ENCODE assay signal across 8 mouse cellular contexts in the genomic region with DNA sequence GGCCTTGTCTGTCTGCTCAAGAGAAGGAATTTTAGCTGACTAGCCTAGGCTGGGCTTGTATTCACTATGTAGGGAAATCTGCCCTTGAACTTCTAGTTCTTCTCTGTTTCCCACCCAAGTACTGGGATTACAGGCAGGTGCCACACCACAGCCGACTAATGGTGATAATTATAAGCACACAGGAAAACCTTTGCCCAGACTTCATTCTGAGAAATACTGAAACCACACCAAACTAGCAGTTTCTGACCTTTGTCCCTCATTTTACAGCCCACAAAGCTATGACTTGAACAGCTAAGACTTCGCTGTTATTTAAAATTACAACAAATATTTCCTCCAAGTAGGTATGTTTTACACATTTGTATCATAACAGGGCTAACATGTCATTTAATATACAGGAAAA.
DNase-seq lines count a peak whose midpoint lies in the region; ATAC-seq and TF ChIP-seq lines count a peak whose summit lies in the region.

No protein-coding gene starts in this region.

- no peaks in the 10 kb centered on the region for H3K27me3 ChIP-seq in heart, adult 2 months (ENCODE audit: control insufficient read depth, insufficient read depth, low read length)
- H3K27me3 ChIP-seq in hindbrain, embryonic 14.5 days (ENCODE audit: control insufficient read depth, insufficient read depth, low read length): no peaks in the 10 kb centered on the region
- no peaks in the 10 kb centered on the region for H3K27me3 ChIP-seq in liver, embryonic 15.5 days

- peak overlapping the region; percentile 100 for H3K27ac ChIP-seq in heart, adult 2 months
- H3K27ac ChIP-seq in hindbrain, embryonic 14.5 days: peak overlapping the region; percentile 94
- H3K27ac ChIP-seq in liver, embryonic 15.5 days (replicated peaks): no peak overlapping the region; the same call in 1 of the 2 replicates

- H3K36me3 ChIP-seq in heart, adult 2 months (ENCODE audit: control insufficient read depth, insufficient read depth, low read length): no peaks in the 10 kb centered on the region
- no peaks in the 10 kb centered on the region for H3K36me3 ChIP-seq in hindbrain, embryonic 14.5 days (replicated peaks; ENCODE audit: control insufficient read depth, insufficient read depth)
- H3K36me3 ChIP-seq in liver, embryonic 15.5 days (replicated peaks): no peaks in the 10 kb centered on the region

- TF ChIP-seq EP300 in heart, adult 2 months (IDR thresholded peaks at IDR 0.05; ENCODE audit: insufficient read depth, low read depth, low read length): no peak

- H3K4me2 ChIP-seq in hindbrain, embryonic 14.5 days (replicated peaks): peak overlapping the region; percentile 67
- H3K4me2 ChIP-seq in liver, embryonic 15.5 days: peak overlapping the region; percentile 91

- H3K9me3 ChIP-seq in hindbrain, embryonic 14.5 days (ENCODE audit: control insufficient read depth, low read length): no peaks in the 10 kb centered on the region
- no peaks in the 10 kb centered on the region for H3K9me3 ChIP-seq in liver, embryonic 15.5 days (replicated peaks)

- no peaks in the 10 kb centered on the region for H3K79me2 ChIP-seq in heart, adult 2 months (replicated peaks; ENCODE audit: control insufficient read depth, insufficient read depth, low read length)

- 14% methylated on average over 2 of the region's 2 CpGs for WGBS in heart, adult 2 months
- 28% methylated on average over 2 of the region's 2 CpGs for WGBS in hindbrain, embryonic 14.5 days
- WGBS in liver, embryonic 15.5 days (ENCODE audit: insufficient replicate concordance): 24% methylated on average over 2 of the region's 2 CpGs

- no peak for ATAC-seq in hindbrain, embryonic 14.5 days (ENCODE audit: low FRiP score)
- no peak for ATAC-seq in liver, embryonic 15.5 days (ENCODE audit: insufficient read depth)

- no peak for TF ChIP-seq POLR2A in heart, adult 2 months (IDR thresholded peaks at IDR 0.05; ENCODE audit: insufficient read depth, low read depth, low read length)
- TF ChIP-seq POLR2A in brain, embryonic 14.5 days (IDR thresholded peaks at IDR 0.05; ENCODE audit: borderline replicate concordance, extremely low read depth, insufficient read depth, insufficient read length, poor library complexity, severe bottlenecking): no peak

- intact Hi-C loops in heart, adult 2 months (cut with DNase I): loop anchor here (5.0 to 10.0 kb wide), 5 partner anchors 110 to 1592 kb away; a partner anchor contains a TSS
- intact Hi-C loops in heart, postnatal 25 days (cut with DNase I): loop anchor here (5.0 kb wide), 2 partner anchors 205 to 230 kb away; no protein-coding TSS in a partner anchor

- DNase-seq in heart, adult 2 months: no peak
- DNase-seq in heart, postnatal 25 days (ENCODE audit: low spot score): no peak
- DNase-seq in brain, embryonic 14.5 days (ENCODE audit: low read depth): peak; percentile 35
- DNase-seq in hindbrain, embryonic 14.5 days (ENCODE audit: low spot score): no peak
- DNase-seq in layer of hippocampus, postnatal 36 days: no peak
- DNase-seq in gastrocnemius, postnatal 4 days (ENCODE audit: low spot score in 2 of 2): no peak
- DNase-seq in thymus, postnatal 25 days: no peak

- H3K4me3 ChIP-seq in heart, adult 2 months: peak overlapping the region; percentile 60
- peak overlapping the region; percentile 88 for H3K4me3 ChIP-seq in hindbrain, embryonic 14.5 days (replicated peaks; ENCODE audit: low read length)
- H3K4me3 ChIP-seq in liver, embryonic 15.5 days (replicated peaks): peak overlapping the region; percentile 81

- no peak for TF ChIP-seq CTCF in heart, adult 2 months (IDR thresholded peaks at IDR 0.05)
- no peak for TF ChIP-seq CTCF in brain, embryonic 14.5 days (IDR thresholded peaks at IDR 0.05; ENCODE audit: borderline replicate concordance, extremely low read depth, insufficient read depth, insufficient read length)

- no peak overlapping the region for H3K9ac ChIP-seq in heart, adult 2 months (ENCODE audit: low read depth, low read length)
- H3K9ac ChIP-seq in hindbrain, embryonic 14.5 days: peak overlapping the region; percentile 90
- H3K9ac ChIP-seq in liver, embryonic 15.5 days: peak overlapping the region; percentile 80; the same call in 1 of the 2 replicates

- no peaks in the 10 kb centered on the region for H3K4me1 ChIP-seq in heart, adult 2 months (ENCODE audit: control insufficient read depth, insufficient read depth, low read length)
- peaks cover 7% of the 10 kb centered on the region; the same call in 1 of the 2 replicates for H3K4me1 ChIP-seq in hindbrain, embryonic 14.5 days (replicated peaks; ENCODE audit: control insufficient read depth, insufficient read depth, low read length)
- peaks cover 23% of the 10 kb centered on the region for H3K4me1 ChIP-seq in liver, embryonic 15.5 days (replicated peaks)
